27 mouse cellular contexts compared by ENCODE assay signal in genomic region chr13:39376269-39376668, GRCm38 (mm10).
DNase-seq lines count a peak whose midpoint lies in the region; ATAC-seq lines count a peak whose summit lies in the region.
"Had no signal": no experiment of that assay in that cellular context is flagged by ENCODE, and none has a peak within 500 bp of the region (broad histone marks: within the 10 kb centered on the region; RNA-seq: fewer than 3 reads in every experiment).

No protein-coding gene starts in this region.

- intact Hi-C loops in left cerebral cortex, postnatal 14 days (cut with DNase I), result no loop called here

- H3K27me3 ChIP-seq in embryonic facial prominence, embryonic 14.5 days (replicated peaks; ENCODE audit: control insufficient read depth, insufficient read depth, low read length), result no peaks in the 10 kb centered on the region
- no peaks in the 10 kb centered on the region for H3K27me3 ChIP-seq in embryonic facial prominence, embryonic 10.5 days (replicated peaks; ENCODE audit: low read depth, poor library complexity, severe bottlenecking)
- no peaks in the 10 kb centered on the region for H3K27me3 ChIP-seq in lung, embryonic 16.5 days (ENCODE audit: control insufficient read depth, insufficient read depth, low read depth, low read length)
- H3K27me3 ChIP-seq in limb, embryonic 13.5 days, result no peaks in the 10 kb centered on the region
- H3K27me3 ChIP-seq: embryonic facial prominence, embryonic 12.5 days; forebrain, embryonic 13.5 days; heart, embryonic 13.5 days had no signal

- no peaks in the 10 kb centered on the region for H3K9me3 ChIP-seq in embryonic facial prominence, embryonic 14.5 days (ENCODE audit: control insufficient read depth, low read length)
- no peaks in the 10 kb centered on the region for H3K9me3 ChIP-seq in embryonic facial prominence, embryonic 10.5 days
- H3K9me3 ChIP-seq in lung, embryonic 16.5 days (ENCODE audit: control insufficient read depth, low read length), result no peaks in the 10 kb centered on the region
- H3K9me3 ChIP-seq in limb, embryonic 13.5 days, result no peaks in the 10 kb centered on the region
- H3K9me3 ChIP-seq: embryonic facial prominence, embryonic 12.5 days; forebrain, embryonic 10.5 days; forebrain, embryonic 13.5 days; heart, embryonic 10.5 days; heart, embryonic 13.5 days had no signal

- no peak for ATAC-seq in embryonic facial prominence, embryonic 14.5 days (ENCODE audit: low read depth)
- peak; percentile 62 for ATAC-seq in lung, embryonic 16.5 days (ENCODE audit: low read depth)
- no peak for ATAC-seq in limb, embryonic 13.5 days (ENCODE audit: low FRiP score, low read depth)
- ATAC-seq: activated CD4-positive, CD25-positive, alpha-beta regulatory T cell, adult 4 months; forebrain, embryonic 13.5 days; forebrain, embryonic 16.5 days had no signal

- 61% methylated on average over 6 of the region's 6 CpGs for WGBS in embryonic facial prominence, embryonic 14.5 days
- 93% methylated on average over 6 of the region's 6 CpGs for WGBS in embryonic facial prominence, embryonic 10.5 days
- WGBS in lung, embryonic 16.5 days, result 55% methylated on average over 6 of the region's 6 CpGs
- 66% methylated on average over 6 of the region's 6 CpGs for WGBS in limb, embryonic 13.5 days

- H3K4me1 ChIP-seq in embryonic facial prominence, embryonic 14.5 days (ENCODE audit: control insufficient read depth, insufficient read depth, low read length), result no peaks in the 10 kb centered on the region; the same call in 1 of the 2 replicates
- no peaks in the 10 kb centered on the region for H3K4me1 ChIP-seq in embryonic facial prominence, embryonic 10.5 days
- H3K4me1 ChIP-seq in lung, embryonic 16.5 days (replicated peaks; ENCODE audit: control insufficient read depth, insufficient read depth, low read length), result no peaks in the 10 kb centered on the region
- peaks cover 6% of the 10 kb centered on the region; the same call in 1 of the 2 replicates for H3K4me1 ChIP-seq in limb, embryonic 13.5 days
- H3K4me1 ChIP-seq: embryonic facial prominence, embryonic 12.5 days; forebrain, embryonic 10.5 days; forebrain, embryonic 13.5 days; heart, embryonic 10.5 days; heart, embryonic 13.5 days had no signal

- no peak overlapping the region for H3K4me3 ChIP-seq in embryonic facial prominence, embryonic 14.5 days (ENCODE audit: low read depth, low read length)
- no peak overlapping the region for H3K4me3 ChIP-seq in embryonic facial prominence, embryonic 10.5 days
- no peak overlapping the region for H3K4me3 ChIP-seq in lung, embryonic 16.5 days (ENCODE audit: low read length)
- no peak overlapping the region for H3K4me3 ChIP-seq in limb, embryonic 13.5 days
- H3K4me3 ChIP-seq: embryonic facial prominence, embryonic 12.5 days; erythroblast, embryonic 14.5 days; forebrain, embryonic 10.5 days; forebrain, embryonic 13.5 days; heart, adult 2 months; heart, embryonic 10.5 days; heart, embryonic 13.5 days had no signal

- peak; percentile 25 for DNase-seq in embryonic facial prominence, embryonic 14.5 days (ENCODE audit: low spot score)
- no peak for DNase-seq in embryonic facial prominence, embryonic 10.5 days (ENCODE audit: low spot score)
- DNase-seq in lung, postnatal 4 days, result no peak
- DNase-seq in fibroblast of lung, adult 2 months (ENCODE audit: low read depth), result peak; percentile 1
- DNase-seq in left cerebral cortex, postnatal 14 days (ENCODE audit: low spot score in 2 of 2), result no peak
- DNase-seq in urinary bladder, postnatal 25 days (ENCODE audit: low spot score), result no peak
- DNase-seq: adrenal gland, postnatal 10 days; adrenal gland, postnatal 36 days; cerebellum, adult 18-20 months; cerebellum, adult 9-10 months; cerebellum, postnatal 14 days; gastrocnemius, postnatal 10 days; gastrocnemius, postnatal 36 days; heart, adult 2 months; heart, postnatal 14 days; heart, postnatal 4 days had no signal

- H3K27ac ChIP-seq in embryonic facial prominence, embryonic 14.5 days (replicated peaks; ENCODE audit: low read depth, low read length), result no peak overlapping the region
- H3K27ac ChIP-seq in embryonic facial prominence, embryonic 10.5 days (replicated peaks), result no peak overlapping the region
- peak overlapping the region; percentile 22; the same call in 1 of the 2 replicates for H3K27ac ChIP-seq in lung, embryonic 16.5 days (ENCODE audit: low read length)
- H3K27ac ChIP-seq in limb, embryonic 13.5 days, result no peak overlapping the region
- H3K27ac ChIP-seq: embryonic facial prominence, embryonic 12.5 days; forebrain, embryonic 10.5 days; forebrain, embryonic 13.5 days; heart, adult 2 months; heart, embryonic 10.5 days; heart, embryonic 13.5 days; hindbrain, embryonic 14.5 days had no signal

- no peak overlapping the region for H3K9ac ChIP-seq in embryonic facial prominence, embryonic 14.5 days (ENCODE audit: low read depth, low read length)
- no peak overlapping the region for H3K9ac ChIP-seq in lung, embryonic 16.5 days (ENCODE audit: low read length)
- no peak overlapping the region for H3K9ac ChIP-seq in limb, embryonic 13.5 days
- H3K9ac ChIP-seq: embryonic facial prominence, embryonic 12.5 days; forebrain, embryonic 13.5 days; heart, embryonic 13.5 days; hindbrain, embryonic 14.5 days had no signal

- H3K4me2 ChIP-seq in embryonic facial prominence, embryonic 14.5 days (ENCODE audit: low read depth, low read length), result no peak overlapping the region
- no peak overlapping the region for H3K4me2 ChIP-seq in lung, embryonic 16.5 days (ENCODE audit: low read depth, low read length)
- H3K4me2 ChIP-seq in limb, embryonic 13.5 days (replicated peaks), result 0 out of 2 replicates have a peak overlapping the region, but pooled peaks have one; percentile 26
- H3K4me2 ChIP-seq: embryonic facial prominence, embryonic 12.5 days; forebrain, embryonic 13.5 days; heart, embryonic 13.5 days; hindbrain, embryonic 14.5 days had no signal

- H3K36me3 ChIP-seq in embryonic facial prominence, embryonic 14.5 days (ENCODE audit: control insufficient read depth, insufficient read depth, low read length), result no peaks in the 10 kb centered on the region
- no peaks in the 10 kb centered on the region for H3K36me3 ChIP-seq in embryonic facial prominence, embryonic 10.5 days (replicated peaks)
- H3K36me3 ChIP-seq in lung, embryonic 16.5 days (ENCODE audit: control insufficient read depth, insufficient read depth, low read length), result no peaks in the 10 kb centered on the region
- no peaks in the 10 kb centered on the region for H3K36me3 ChIP-seq in limb, embryonic 13.5 days
- H3K36me3 ChIP-seq: embryonic facial prominence, embryonic 12.5 days; forebrain, embryonic 10.5 days; heart, embryonic 10.5 days; heart, embryonic 13.5 days had no signal

Comparison
In these comparisons a context has a peak if more than half of its experiments do, and no peak if none do; other contexts are left out.
1. DNase-seq: peak in embryonic facial prominence, embryonic 14.5 days (single experiment) and fibroblast of lung, adult 2 months (single experiment); none in embryonic facial prominence, embryonic 10.5 days (single experiment), lung, postnatal 4 days (0 of 2), left cerebral cortex, postnatal 14 days (0 of 2) and urinary bladder, postnatal 25 days (single experiment).